Mouse (Mus musculus) spleen, adult 2 months (tissue): ENCODE measurements around the gene Gm10972.

Experiments
- CTCF ChIP-seq: fragments of 200-500 bp; IDR thresholded peaks from 2 replicates; pipeline ENCODE4 v1.5.1; 2011; ENCODE audit warnings: mild to moderate bottlenecking, inconsistent platforms; ENCODE audit not compliant: insufficient read depth, insufficient read length, insufficient replicate concordance; ENCODE audit errors: extremely low read depth
- POLR2A ChIP-seq: fragments of 200-500 bp; IDR thresholded peaks from 2 replicates; pipeline ENCODE4 v1.6.1; 2011; ENCODE audit warnings: low read depth, low read length, inconsistent platforms

DNA sequence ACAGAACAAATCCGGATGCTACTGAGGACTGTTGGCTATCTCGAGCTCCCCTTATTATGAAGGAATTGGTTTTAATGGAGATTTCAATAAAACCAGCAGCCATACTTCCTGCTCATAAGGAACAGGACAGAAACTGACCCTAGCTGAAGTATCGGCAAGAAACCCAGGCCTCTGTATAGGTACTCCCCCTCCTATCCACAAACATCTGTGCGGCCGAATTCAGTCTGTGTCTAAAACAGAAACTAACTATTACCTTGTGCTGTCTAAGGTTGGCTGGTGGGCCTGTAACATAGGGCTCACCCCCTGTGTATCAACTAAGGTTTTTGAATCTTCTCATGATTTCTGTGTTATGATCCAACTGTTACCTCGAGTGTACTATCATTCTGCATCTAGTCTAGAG is 40.7 kb downstream of the Gm10972 start:
- TF ChIP-seq CTCF: no peak
- TF ChIP-seq POLR2A: no peak
